Comparison of ENCODE assay signal across 19 mouse cellular contexts in genomic region chr7:116808475-116808874, GRCm38 (mm10).
A peak's percentile ranks its signal among the peaks of the same experiment; 100 is the strongest.
DNase-seq lines count a peak whose midpoint lies in the region; ATAC-seq and TF ChIP-seq lines count a peak whose summit lies in the region.
"Had no signal": no experiment of that assay in that cellular context is flagged by ENCODE, and none has a peak within 500 bp of the region (broad histone marks: within the 10 kb centered on the region; RNA-seq: fewer than 3 reads in every experiment).

No protein-coding gene starts in this region.

- TF ChIP-seq RAD21 in CH12.LX (IDR thresholded peaks at IDR 0.05; ENCODE audit: low read depth, low read length): no peak

- no peaks in the 10 kb centered on the region for H3K79me2 ChIP-seq in CH12.LX (replicated peaks; ENCODE audit: control insufficient read depth, extremely low read depth, insufficient read depth, poor library complexity, severe bottlenecking)

- TF ChIP-seq CTCF in CH12.LX (conservative IDR thresholded peaks at IDR 0.05 in 1 of 2, IDR thresholded peaks at IDR 0.05 in 1 of 2; ENCODE audit: low read depth in 2 of 2, low read length in 2 of 2): no peak

- no peak for TF ChIP-seq POLR2A in CH12.LX (IDR thresholded peaks at IDR 0.05; ENCODE audit: low read depth, low read length)

- H3K4me2 ChIP-seq in midbrain, embryonic 13.5 days (replicated peaks): no peak overlapping the region
- H3K4me2 ChIP-seq in CH12.LX (ENCODE audit: insufficient read depth, low read depth, poor library complexity, severe bottlenecking): no peak overlapping the region
- no peak overlapping the region for H3K4me2 ChIP-seq in forebrain, embryonic 12.5 days
- H3K4me2 ChIP-seq: heart, embryonic 15.5 days; intestine, embryonic 15.5 days had no signal

- dilution Hi-C loops in CH12.LX (cut with MboI; ENCODE audit: extremely low pct_ligation_motif_present, extremely low pct_unique_long_range_greater_than_20kb, low sequenced_read_pairs): no loop called here

- no peak overlapping the region for H3K9ac ChIP-seq in midbrain, embryonic 13.5 days (replicated peaks)
- no peak overlapping the region for H3K9ac ChIP-seq in CH12.LX (ENCODE audit: insufficient read depth, low read depth)
- no peak overlapping the region for H3K9ac ChIP-seq in forebrain, embryonic 12.5 days
- H3K9ac ChIP-seq: heart, embryonic 15.5 days; intestine, embryonic 15.5 days had no signal

- WGBS in midbrain, embryonic 13.5 days: 40% methylated on average over 3 of the region's 3 CpGs
- 81% methylated on average over 3 of the region's 3 CpGs for WGBS in midbrain, embryonic 10.5 days
- 20% methylated on average over 3 of the region's 3 CpGs for WGBS in forebrain, embryonic 12.5 days

- H3K9me3 ChIP-seq in midbrain, embryonic 13.5 days: no peaks in the 10 kb centered on the region
- H3K9me3 ChIP-seq in midbrain, embryonic 10.5 days (replicated peaks): no peaks in the 10 kb centered on the region
- no peaks in the 10 kb centered on the region for H3K9me3 ChIP-seq in CH12.LX (replicated peaks; ENCODE audit: low read length)
- H3K9me3 ChIP-seq in forebrain, embryonic 12.5 days: no peaks in the 10 kb centered on the region
- H3K9me3 ChIP-seq: embryonic facial prominence, embryonic 10.5 days; heart, embryonic 15.5 days; intestine, embryonic 15.5 days had no signal

- no peaks in the 10 kb centered on the region for H3K36me3 ChIP-seq in midbrain, embryonic 13.5 days
- no peaks in the 10 kb centered on the region for H3K36me3 ChIP-seq in midbrain, embryonic 10.5 days
- H3K36me3 ChIP-seq in CH12.LX (replicated peaks in 1 of 2; ENCODE audit: control insufficient read depth in 1 of 2, insufficient read depth in 1 of 2, low read length in 1 of 2): no peaks in the 10 kb centered on the region
- no peaks in the 10 kb centered on the region for H3K36me3 ChIP-seq in forebrain, embryonic 12.5 days (replicated peaks)
- H3K36me3 ChIP-seq: embryonic facial prominence, embryonic 10.5 days; heart, embryonic 15.5 days; intestine, embryonic 15.5 days had no signal

- peak; percentile 55; the same call in 1 of the 2 replicates for TF ChIP-seq EP300 in CH12.LX (IDR thresholded peaks at IDR 0.05; ENCODE audit: low read length)

- in situ Hi-C loops in CH12.LX (cut with MboI; ENCODE audit: low pct_ligation_motif_present, low pct_unique_long_range_greater_than_20kb, low sequenced_read_pairs): no loop called here

- intact Hi-C loops in heart, postnatal 25 days (cut with DNase I): no loop called here
- intact Hi-C loops in left cerebral cortex, postnatal 14 days (cut with DNase I): no loop called here

- peaks cover 9% of the 10 kb centered on the region; the same call in 1 of the 2 replicates for H3K4me1 ChIP-seq in midbrain, embryonic 13.5 days (replicated peaks)
- H3K4me1 ChIP-seq in midbrain, embryonic 10.5 days: no peaks in the 10 kb centered on the region
- peaks cover 7 to 54% of the 10 kb centered on the region in 2 experiments for H3K4me1 ChIP-seq in CH12.LX (ENCODE audit: control insufficient read depth in 1 of 2, insufficient read depth in 2 of 2)
- H3K4me1 ChIP-seq in forebrain, embryonic 12.5 days: peaks cover 9% of the 10 kb centered on the region; the same call in 1 of the 2 replicates
- H3K4me1 ChIP-seq: embryonic facial prominence, embryonic 10.5 days; heart, embryonic 15.5 days; intestine, embryonic 15.5 days had no signal

- 0 out of 2 replicates have a peak overlapping the region, but pooled peaks have one; percentile 5 for H3K27ac ChIP-seq in midbrain, embryonic 13.5 days
- H3K27ac ChIP-seq in midbrain, embryonic 10.5 days (replicated peaks): no peak overlapping the region
- no peak overlapping the region for H3K27ac ChIP-seq in CH12.LX (ENCODE audit: insufficient read depth, low read depth)
- H3K27ac ChIP-seq in forebrain, embryonic 12.5 days: 0 out of 2 replicates have a peak overlapping the region, but pooled peaks have one; percentile 50
- H3K27ac ChIP-seq: embryonic facial prominence, embryonic 10.5 days; gastrocnemius, adult 2 months; heart, embryonic 15.5 days; intestine, embryonic 15.5 days had no signal

- DNase-seq in heart, adult 11 months: peak; percentile 55
- no peak for DNase-seq in heart, postnatal 25 days (ENCODE audit: low spot score)
- DNase-seq in midbrain, embryonic 10.5 days (ENCODE audit: low spot score): no peak
- DNase-seq in CH12.LX (ENCODE audit: extremely low read depth): peak; percentile 69
- no peak for DNase-seq in layer of hippocampus, adult 9-10 months (ENCODE audit: low spot score)
- DNase-seq in left cerebral cortex, postnatal 14 days (ENCODE audit: low spot score in 2 of 2): no peak
- DNase-seq: adrenal gland, adult 2 months; adrenal gland, postnatal 25 days; cerebellum, adult 2 months; cerebellum, postnatal 10 days; gastrocnemius, adult 2 months; gastrocnemius, postnatal 25 days; heart, postnatal 14 days; kidney, adult 18-20 months had no signal

- no peaks in the 10 kb centered on the region for H3K27me3 ChIP-seq in midbrain, embryonic 13.5 days
- no peaks in the 10 kb centered on the region for H3K27me3 ChIP-seq in midbrain, embryonic 10.5 days (ENCODE audit: low read depth, poor library complexity, severe bottlenecking)
- H3K27me3 ChIP-seq in CH12.LX (replicated peaks): no peaks in the 10 kb centered on the region
- no peaks in the 10 kb centered on the region for H3K27me3 ChIP-seq in forebrain, embryonic 12.5 days
- H3K27me3 ChIP-seq: heart, embryonic 15.5 days; intestine, embryonic 15.5 days had no signal

- H3K4me3 ChIP-seq in midbrain, embryonic 13.5 days (replicated peaks): no peak overlapping the region
- H3K4me3 ChIP-seq in midbrain, embryonic 10.5 days: no peak overlapping the region
- H3K4me3 ChIP-seq in CH12.LX (replicated peaks in 1 of 3; ENCODE audit: low read depth in 2 of 3, low read length in 2 of 3, poor library complexity in 1 of 3): no peak overlapping the region
- H3K4me3 ChIP-seq in forebrain, embryonic 12.5 days (replicated peaks): no peak overlapping the region
- H3K4me3 ChIP-seq: embryonic facial prominence, embryonic 10.5 days; gastrocnemius, adult 2 months; heart, embryonic 15.5 days; intestine, embryonic 15.5 days had no signal

- ATAC-seq in midbrain, embryonic 13.5 days: peak; percentile 24; the same call in 1 of the 2 replicates
- 0 out of 2 replicates have a peak, but pooled peaks have one; percentile 51 for ATAC-seq in forebrain, embryonic 12.5 days (ENCODE audit: low FRiP score)
- ATAC-seq: intestine, embryonic 15.5 days had no signal

TF ChIP-seq in CH12.LX, 34 proteins besides CTCF, POLR2A, EP300 and RAD21:
- TF ChIP-seq NRF1 (IDR thresholded peaks at IDR 0.05; ENCODE audit: low read depth, low read length) (no peak), UBTF (IDR thresholded peaks at IDR 0.05; ENCODE audit: low read depth, low read length) (no peak), BHLHE40 (IDR thresholded peaks at IDR 0.05; ENCODE audit: low read depth, low read length) (peak; percentile 41), MYC (IDR thresholded peaks at IDR 0.05; ENCODE audit: low read depth, low read length) (no peak), ETS1 (conservative IDR thresholded peaks at IDR 0.05; ENCODE audit: low read depth, low read length) (peak; percentile 54), ZKSCAN1 (IDR thresholded peaks at IDR 0.05; ENCODE audit: borderline replicate concordance, low read depth, low read length) (no peak), JUND (conservative IDR thresholded peaks at IDR 0.05; ENCODE audit: low read depth, low read length) (no peak), RCOR1 (conservative IDR thresholded peaks at IDR 0.05; ENCODE audit: low read depth, low read length) (no peak), TCF12 (IDR thresholded peaks at IDR 0.05; ENCODE audit: low read depth, low read length) (0 out of 2 replicates have a peak, but pooled peaks have one; percentile 21), CHD2 (IDR thresholded peaks at IDR 0.05; ENCODE audit: low read length) (no peak)

Comparison
In these comparisons a context has a peak if more than half of its experiments do, and no peak if none do; other contexts are left out.
1. DNase-seq: peak in heart, adult 11 months (single experiment) and CH12.LX (single experiment); none in heart, postnatal 25 days (single experiment), midbrain, embryonic 10.5 days (single experiment), layer of hippocampus, adult 9-10 months (single experiment) and left cerebral cortex, postnatal 14 days (0 of 2).
2. H3K27ac ChIP-seq: peak in midbrain, embryonic 13.5 days (single experiment) and forebrain, embryonic 12.5 days (single experiment); none in midbrain, embryonic 10.5 days (single experiment) and CH12.LX (single experiment).